Mouse (Mus musculus) stomach, postnatal 0 days (tissue): ENCODE data around the gene Brwd1. TPM values are rescaled to one million over a fixed set of nuclear protein-coding genes. Genes with fewer than 3 reads are reported as not detected.

Experiments used
- ATAC-seq: fragments of 200-750 bp; cut with Nextera tagmentation; 2 replicates; pipeline ENCODE4 v1.8.0; 2017; ENCODE audit not compliant: low FRiP score, low TSS enrichment
- DNase-seq: peaks from one replicate; pipeline ENCODE4 v3.0.0-alpha.2; 2016; ENCODE audit warnings: low spot score
- H3K27ac ChIP-seq: fragments of 300-500 bp; sonication (generic); replicated peaks from 2 replicates; pipeline ENCODE4 v1.5.1; 2014; ENCODE audit warnings: mild to moderate bottlenecking, control low read depth
- H3K27me3 ChIP-seq: fragments of 300-500 bp; sonication (generic); 2 replicates; pipeline ENCODE4 v1.6.1; 2014; ENCODE audit warnings: low read length; ENCODE audit not compliant: control insufficient read depth, insufficient read depth
- H3K36me3 ChIP-seq: fragments of 300-500 bp; sonication (generic); 2 replicates; pipeline ENCODE4 v1.6.1; 2014; ENCODE audit warnings: low read length, mixed read lengths; ENCODE audit not compliant: control insufficient read depth, insufficient read depth
- H3K4me1 ChIP-seq: fragments of 300-500 bp; sonication (generic); replicated peaks from 2 replicates; pipeline ENCODE4 v1.6.1; 2014; ENCODE audit warnings: antibody characterized with exemption; ENCODE audit not compliant: control insufficient read depth, insufficient read depth
- H3K4me2 ChIP-seq: fragments of 300-500 bp; sonication (generic); replicated peaks from 2 replicates; pipeline ENCODE4 v1.6.1; 2014; ENCODE audit warnings: low read depth, mild to moderate bottlenecking, control low read depth, moderate library complexity
- H3K4me3 ChIP-seq: fragments of 300-500 bp; sonication (generic); 2 replicates; pipeline ENCODE4 v1.5.1; 2014; ENCODE audit warnings: low read depth, low read length, control low read depth
- H3K9ac ChIP-seq: fragments of 300-500 bp; sonication (generic); 2 replicates; pipeline ENCODE4 v1.6.1; 2014; ENCODE audit warnings: mild to moderate bottlenecking, low read length, control low read depth, mixed read lengths
- H3K9me3 ChIP-seq: fragments of 300-500 bp; sonication (generic); 2 replicates; pipeline ENCODE4 v1.6.1; 2016; ENCODE audit warnings: low read length; ENCODE audit not compliant: control insufficient read depth
- CTCF ChIP-seq: IDR thresholded peaks from 2 replicates; pipeline ENCODE4 v1.5.1; 2016; ENCODE audit warnings: antibody characterized with exemption, low read depth, mild to moderate bottlenecking, moderate library complexity
- EP300 ChIP-seq: optimal IDR thresholded peaks from 2 replicates; pipeline ENCODE3; 2016; ENCODE audit warnings: antibody characterized with exemption
- WGBS: fragments of 180-500 bp; shearing (Covaris S2); extraction: QIAGEN DNeasy Blood & Tissue Kit; methylation state at CpG from one replicate; pipeline ENCODE4 v1.1.7; 2014; 5-methylcytosine and 5-hydroxymethylcytosine counted together
- polyA plus RNA-seq: library from polyadenylated mRNA; unstranded; fragments of >200 nt; fragmentation: Nextera tagmentation; extraction: Ambion mirVana; gene quantifications from 2 replicates; pipeline ENCODE4 v1.2.1, GENCODE M21; 2015

The Brwd1 gene
- polyA plus RNA-seq = 29.1 and 31.6 TPM in 2 replicates

- under 1% methylated on average over 41 of the region's 107 CpGs for WGBS
- no peaks in the 10 kb centered on the region for H3K27me3 ChIP-seq
- peak; percentile 95 for DNase-seq
Observed at GRCm38 (mm10) chr16:96082301-96083178, at the start of gene Brwd1. Brwd1 (minus strand) TSS chr16:96082526.

GRCm38 (mm10) chr16:96128466-96128865, 46.1 kb upstream of the Brwd1 start:
- TF ChIP-seq CTCF = peak; percentile 17; the same call in 1 of the 2 replicates
- no peak for TF ChIP-seq EP300
- ATAC-seq = no peak
- Histone ChIP-seq H3K36me3 (peaks cover 12% of the 10 kb centered on the region), H3K4me3 (peak overlapping the region; percentile 75), H3K27ac (peak overlapping the region; percentile 96), H3K4me2 (peak overlapping the region; percentile 81), H3K9me3 (no peaks in the 10 kb centered on the region), H3K4me1 (no peaks in the 10 kb centered on the region; the same call in 1 of the 2 replicates), H3K9ac (peak overlapping the region; percentile 93), H3K27me3 (no peaks in the 10 kb centered on the region)
- no peak for DNase-seq
- 2% methylated on average over 9 of the region's 9 CpGs for WGBS

More at GRCm38 (mm10) chr16:96082301-96083178, at the start of gene Brwd1:
- H3K27ac ChIP-seq = peak within 1 kb of the TSS; percentile 99
- H3K36me3 ChIP-seq = peaks cover 2% of the 10 kb centered on the region; the same call in 1 of the 2 replicates
- TF ChIP-seq CTCF (no peak), EP300 (no peak)
- H3K4me3 ChIP-seq = peak within 1 kb of the TSS; percentile 100
- H3K9ac ChIP-seq = peak within 1 kb of the TSS; percentile 100
- peak; percentile 82 for ATAC-seq
- no peaks in the 10 kb centered on the region for H3K9me3 ChIP-seq
- H3K4me2 ChIP-seq = peak within 1 kb of the TSS; percentile 72
- H3K4me1 ChIP-seq = peaks cover 2% of the 10 kb centered on the region; the same call in 1 of the 2 replicates

DNA sequence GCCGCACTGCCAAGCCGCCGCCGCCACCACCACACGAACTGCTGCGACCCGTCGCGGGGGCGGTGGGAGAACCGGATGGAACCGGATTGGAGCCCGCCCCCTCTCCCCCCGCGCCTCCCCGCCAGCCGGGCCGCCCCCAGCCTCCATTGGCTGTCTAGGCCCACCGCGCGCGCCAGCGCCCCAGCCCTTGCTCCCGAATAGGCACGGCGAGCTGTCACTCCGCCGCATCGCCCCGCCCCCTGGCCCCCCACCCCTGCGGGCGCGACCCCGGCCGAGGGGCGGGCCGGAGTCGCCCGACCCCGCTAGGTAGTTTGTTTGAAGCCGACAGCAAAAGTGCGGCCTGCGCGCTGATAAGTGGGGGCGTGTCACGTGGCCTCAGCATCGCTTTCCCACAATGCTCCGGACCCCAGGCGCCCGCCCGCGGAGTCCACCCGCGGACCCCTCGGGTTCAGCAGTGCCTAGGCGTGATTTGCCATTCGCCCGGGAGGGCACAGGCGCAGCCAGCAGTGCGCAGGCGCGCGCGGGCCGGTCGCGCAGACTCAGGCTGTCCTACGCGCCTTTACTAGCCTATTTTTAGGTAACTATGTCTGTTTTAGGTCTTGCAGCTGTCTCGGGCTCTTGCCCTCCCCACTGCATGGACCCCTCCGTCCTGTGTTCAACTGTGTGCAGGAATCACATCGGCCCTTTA, 45.5 kb upstream of the Brwd1 start, which contains the start of gene Hmgn1:
Gene Hmgn1, minus strand, starts transcription at position 73 of the 688 bp plus-strand sequence.
- peak; percentile 95 for DNase-seq
- WGBS = under 1% methylated on average over 46 of the region's 72 CpGs
- peak; percentile 96 for ATAC-seq

GRCm38 (mm10) chr16:96127288-96127656, 44.9 kb upstream of the Brwd1 start:
- TF ChIP-seq CTCF = no peak
- TF ChIP-seq EP300 = no peak
- Histone ChIP-seq H3K9ac (peak overlapping the region; percentile 93), H3K4me3 (peak overlapping the region; percentile 75), H3K36me3 (peaks cover 15% of the 10 kb centered on the region), H3K4me1 (no peaks in the 10 kb centered on the region; the same call in 1 of the 2 replicates), H3K27me3 (no peaks in the 10 kb centered on the region), H3K27ac (peak overlapping the region; percentile 96), H3K4me2 (peak overlapping the region; percentile 81), H3K9me3 (no peaks in the 10 kb centered on the region)
- ATAC-seq (peak; percentile 53), DNase-seq (no peak)
- WGBS = under 1% methylated on average over 20 of the region's 52 CpGs

More for the DNA sequence above, 45.5 kb upstream of the Brwd1 start, which contains the start of gene Hmgn1:
- no peaks in the 10 kb centered on the region for H3K9me3 ChIP-seq
- H3K4me1 ChIP-seq = no peaks in the 10 kb centered on the region; the same call in 1 of the 2 replicates
- H3K27ac ChIP-seq = peak within 1 kb of the TSS; percentile 96
- no peaks in the 10 kb centered on the region for H3K27me3 ChIP-seq
- peaks cover 15% of the 10 kb centered on the region for H3K36me3 ChIP-seq
- H3K4me2 ChIP-seq = peak within 1 kb of the TSS; percentile 81
- H3K9ac ChIP-seq = peak within 1 kb of the TSS; percentile 93
- TF ChIP-seq CTCF (no peak), EP300 (no peak)
- H3K4me3 ChIP-seq = peak within 1 kb of the TSS; percentile 75

- no peak for DNase-seq
- Histone ChIP-seq H3K27me3 (no peaks in the 10 kb centered on the region), H3K9ac (peak overlapping the region; percentile 93), H3K36me3 (peaks cover 15% of the 10 kb centered on the region), H3K9me3 (no peaks in the 10 kb centered on the region), H3K4me3 (peak overlapping the region; percentile 75), H3K4me1 (no peaks in the 10 kb centered on the region; the same call in 1 of the 2 replicates), H3K27ac (peak overlapping the region; percentile 96), H3K4me2 (peak overlapping the region; percentile 81)
- TF ChIP-seq EP300 = no peak
- no peak for TF ChIP-seq CTCF
- ATAC-seq = peak; percentile 25; the same call in 1 of the 2 replicates
- 2% methylated on average over 19 of the region's 19 CpGs for WGBS
Observed at GRCm38 (mm10) chr16:96126684-96127171, 44.4 kb upstream of the Brwd1 start.
